Mouse (Mus musculus) C2C12 (cell line): Measurements from ENCODE around the gene Eif4e.

ENCODE experiments used
- CTCF ChIP-seq: IDR thresholded peaks from one replicate; pipeline ENCODE4 v1.5.1; 2011; ENCODE audit not compliant: control insufficient read depth, insufficient read depth, insufficient read length
- MAX ChIP-seq: IDR thresholded peaks from one replicate; pipeline ENCODE4 v1.6.1; 2011; ENCODE audit warnings: mild to moderate bottlenecking, control low read depth
- MYOG ChIP-seq: IDR thresholded peaks from one replicate; pipeline ENCODE4 v1.6.1; 2011; ENCODE audit not compliant: control insufficient read depth, insufficient read length; ENCODE audit errors: extremely low read depth
- USF1 ChIP-seq: IDR thresholded peaks from one replicate; pipeline ENCODE4 v1.6.1; 2011; ENCODE audit warnings: low read depth, mild to moderate bottlenecking, control low read depth, moderate library complexity

DNA sequence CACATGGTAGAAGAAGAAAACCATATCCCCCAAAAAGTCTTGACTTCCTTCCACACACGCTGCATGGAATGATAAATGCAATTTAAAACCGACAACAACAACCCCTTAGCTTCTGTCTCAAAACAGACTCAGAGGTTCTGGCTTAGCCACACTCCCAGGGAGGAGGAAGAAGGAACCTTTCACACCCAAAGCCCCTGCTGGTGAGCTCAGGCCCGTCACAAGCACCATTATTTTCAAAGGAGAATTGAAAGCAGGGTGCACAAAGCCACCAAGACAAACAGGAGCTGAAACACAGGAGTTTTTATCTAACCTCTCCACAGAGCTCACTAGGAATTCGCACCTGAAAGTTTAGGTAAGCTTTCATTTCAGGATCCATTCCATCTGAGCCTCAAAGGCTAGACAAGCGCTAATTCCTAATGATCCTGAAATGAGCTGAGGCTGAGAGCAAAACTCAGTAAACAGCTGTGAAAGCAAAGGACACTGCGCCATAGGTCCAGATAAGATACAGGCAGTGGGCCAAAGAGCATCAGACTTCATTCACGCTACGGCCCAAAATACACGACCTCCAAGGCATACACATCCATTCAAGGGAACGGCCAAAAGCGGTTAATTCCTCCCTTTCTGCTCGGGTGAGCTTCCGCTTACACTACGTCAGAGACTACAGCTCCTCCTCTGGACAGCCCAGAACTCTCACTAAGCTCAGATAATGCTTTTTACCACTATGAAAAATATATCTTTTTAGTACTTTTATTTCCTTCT lies 44.3 kb upstream of the Eif4e start:
- TF ChIP-seq CTCF (no peak), MYOG (no peak), USF1 (no peak), MAX (no peak)
